Mouse (Mus musculus) ES-Bruce4 (cell line): ENCODE measurements around the gene Gm48552. TPM values are rescaled to one million over a fixed set of nuclear protein-coding genes. Genes with fewer than 3 reads are reported as not detected.

Source experiments
- H3K27ac ChIP-seq: 2 replicates; pipeline ENCODE4 v1.5.1; 2012; ENCODE audit warnings: low read length, inconsistent platforms; ENCODE audit not compliant: insufficient read depth
- H3K27me3 ChIP-seq: 2 replicates; pipeline ENCODE4 v1.6.1; 2012; ENCODE audit warnings: mild to moderate bottlenecking, low read length, inconsistent platforms; ENCODE audit not compliant: control insufficient read depth, poor library complexity, insufficient read depth, severe bottlenecking
- H3K36me3 ChIP-seq: 2 replicates; pipeline ENCODE4 v1.6.1; 2012; ENCODE audit warnings: inconsistent platforms, mild to moderate bottlenecking, low read length, moderate library complexity; ENCODE audit not compliant: control insufficient read depth, poor library complexity, insufficient read depth, severe bottlenecking
- H3K4me1 ChIP-seq: one replicate; pipeline ENCODE4 v1.8.1; 2011; ENCODE audit warnings: low read length; ENCODE audit not compliant: control insufficient read depth, insufficient read depth
- H3K4me3 ChIP-seq: 2 replicates; pipeline ENCODE4 v1.5.1; 2011; ENCODE audit warnings: low read depth, mild to moderate bottlenecking, low read length
- H3K9ac ChIP-seq: 2 replicates; pipeline ENCODE4 v1.6.1; 2012; ENCODE audit warnings: low read depth, mild to moderate bottlenecking, inconsistent platforms; ENCODE audit not compliant: poor library complexity, severe bottlenecking
- H3K9me3 ChIP-seq: replicated peaks from 2 replicates; pipeline ENCODE4 v1.6.1; 2012; ENCODE audit warnings: mild to moderate bottlenecking, low read length, inconsistent platforms; ENCODE audit not compliant: control insufficient read depth, poor library complexity, insufficient read depth, severe bottlenecking
- CTCF ChIP-seq: IDR thresholded peaks from one replicate; pipeline ENCODE4 v1.8.1; 2011; ENCODE audit warnings: low read depth, low read length
- EP300 ChIP-seq: IDR thresholded peaks from 2 replicates; pipeline ENCODE4 v1.6.1; 2011; ENCODE audit warnings: low read depth, low read length; ENCODE audit not compliant: insufficient read depth
- POLR2A ChIP-seq: IDR thresholded peaks from one replicate; pipeline ENCODE4 v1.8.1; 2011; ENCODE audit warnings: low read length; ENCODE audit not compliant: insufficient read depth
- polyA plus RNA-seq: library from polyadenylated mRNA; stranded (reverse); fragments of >200 nt; gene quantifications from 2 replicates; pipeline ENCODE4 v1.2.4, GENCODE M21; 2011; ENCODE audit warnings: low read depth; ENCODE audit not compliant: missing spikeins, insufficient read depth, insufficient read length

Gm48552 gene
- polyA plus RNA-seq, 1 experiment, result not detected

GRCm38 (mm10) chr10:81421797-81422100 is 32.9 kb downstream of the Gm48552 start:
- Histone ChIP-seq H3K4me1 (peaks cover 14% of the 10 kb centered on the region), H3K27me3 (no peaks in the 10 kb centered on the region)

GRCm38 (mm10) chr10:81422191-81422590 is 33.4 kb downstream of the Gm48552 start:
- Histone ChIP-seq H3K27me3 (no peaks in the 10 kb centered on the region), H3K4me3 (no peak overlapping the region), H3K36me3 (no peaks in the 10 kb centered on the region), H3K27ac (no peak overlapping the region), H3K9ac (no peak overlapping the region), H3K4me1 (peaks cover 14% of the 10 kb centered on the region), H3K9me3 (no peaks in the 10 kb centered on the region)
- TF ChIP-seq POLR2A, result no peak
- TF ChIP-seq CTCF, result no peak
- no peak for TF ChIP-seq EP300

More at GRCm38 (mm10) chr10:81421797-81422100, 32.9 kb downstream of the Gm48552 start:
- H3K36me3 ChIP-seq, result no peaks in the 10 kb centered on the region
- H3K27ac ChIP-seq, result no peak overlapping the region
- no peak for TF ChIP-seq EP300
- TF ChIP-seq POLR2A, result no peak
- no peak for TF ChIP-seq CTCF
- no peaks in the 10 kb centered on the region for H3K9me3 ChIP-seq
- no peak overlapping the region for H3K4me3 ChIP-seq
- no peak overlapping the region for H3K9ac ChIP-seq

- H3K4me3 ChIP-seq, result no peak overlapping the region
- H3K9ac ChIP-seq, result no peak overlapping the region
- TF ChIP-seq POLR2A (no peak), CTCF (no peak), EP300 (no peak)
- no peak overlapping the region for H3K27ac ChIP-seq
- H3K27me3 ChIP-seq, result no peaks in the 10 kb centered on the region
- H3K4me1 ChIP-seq, result peaks cover 12% of the 10 kb centered on the region
- H3K36me3 ChIP-seq, result no peaks in the 10 kb centered on the region
- H3K9me3 ChIP-seq, result no peaks in the 10 kb centered on the region
Observed at GRCm38 (mm10) chr10:81422661-81423217, 33.9 kb downstream of the Gm48552 start.

GRCm38 (mm10) chr10:81423476-81424245 is 34.9 kb downstream of the Gm48552 start:
- Histone ChIP-seq H3K36me3 (no peaks in the 10 kb centered on the region), H3K4me1 (peaks cover 9% of the 10 kb centered on the region), H3K27ac (no peak overlapping the region), H3K9ac (no peak overlapping the region), H3K27me3 (no peaks in the 10 kb centered on the region), H3K4me3 (no peak overlapping the region), H3K9me3 (no peaks in the 10 kb centered on the region)
- TF ChIP-seq CTCF (no peak), EP300 (no peak), POLR2A (no peak)

- peak overlapping the region; percentile 3; the same call in 1 of the 2 replicates for H3K4me3 ChIP-seq
- no peaks in the 10 kb centered on the region for H3K27me3 ChIP-seq
- no peaks in the 10 kb centered on the region for H3K36me3 ChIP-seq
- peaks cover 4% of the 10 kb centered on the region for H3K4me1 ChIP-seq
- no peak overlapping the region for H3K9ac ChIP-seq
- no peak overlapping the region for H3K27ac ChIP-seq
- TF ChIP-seq CTCF, result no peak
- no peak for TF ChIP-seq EP300
- TF ChIP-seq POLR2A, result no peak
- no peaks in the 10 kb centered on the region for H3K9me3 ChIP-seq
Observed at GRCm38 (mm10) chr10:81424246-81425051, 35.6 kb downstream of the Gm48552 start.
